Mouse (Mus musculus) brain, embryonic 14.5 days (tissue): ENCODE data around the gene Snap23. TPM values are rescaled to one million over a fixed set of nuclear protein-coding genes. Genes with fewer than 3 reads are reported as not detected.
"Not testable (repeated sequence)": the region's sequence is repeated elsewhere in the genome, so short reads cannot be mapped to it uniquely, and the experiment has no call there.

Experiments used
- DNase-seq: peaks from one replicate; pipeline ENCODE4 v3.0.0-alpha.2; 2011; ENCODE audit warnings: low read depth
- CTCF ChIP-seq: fragments of 200-500 bp; IDR thresholded peaks from 2 replicates; pipeline ENCODE4 v1.5.1; 2012; ENCODE audit warnings: inconsistent platforms, mild to moderate bottlenecking, moderate library complexity, borderline replicate concordance; ENCODE audit not compliant: insufficient read depth, insufficient read length; ENCODE audit errors: extremely low read depth
- POLR2A ChIP-seq: fragments of 200-500 bp; IDR thresholded peaks from 2 replicates; pipeline ENCODE4 v1.6.1; 2012; ENCODE audit warnings: mild to moderate bottlenecking, inconsistent platforms, borderline replicate concordance; ENCODE audit not compliant: poor library complexity, insufficient read depth, insufficient read length, severe bottlenecking; ENCODE audit errors: extremely low read depth
- polyA plus RNA-seq: library from polyadenylated mRNA; depleted of rRNA; stranded (reverse); fragments of >200 nt; gene quantifications from 2 replicates; pipeline ENCODE4 v1.2.3, GENCODE M21; 2012; rRNA removed

Gene Snap23
- 16.0 and 20.8 TPM in 2 replicates for polyA plus RNA-seq

DNA sequence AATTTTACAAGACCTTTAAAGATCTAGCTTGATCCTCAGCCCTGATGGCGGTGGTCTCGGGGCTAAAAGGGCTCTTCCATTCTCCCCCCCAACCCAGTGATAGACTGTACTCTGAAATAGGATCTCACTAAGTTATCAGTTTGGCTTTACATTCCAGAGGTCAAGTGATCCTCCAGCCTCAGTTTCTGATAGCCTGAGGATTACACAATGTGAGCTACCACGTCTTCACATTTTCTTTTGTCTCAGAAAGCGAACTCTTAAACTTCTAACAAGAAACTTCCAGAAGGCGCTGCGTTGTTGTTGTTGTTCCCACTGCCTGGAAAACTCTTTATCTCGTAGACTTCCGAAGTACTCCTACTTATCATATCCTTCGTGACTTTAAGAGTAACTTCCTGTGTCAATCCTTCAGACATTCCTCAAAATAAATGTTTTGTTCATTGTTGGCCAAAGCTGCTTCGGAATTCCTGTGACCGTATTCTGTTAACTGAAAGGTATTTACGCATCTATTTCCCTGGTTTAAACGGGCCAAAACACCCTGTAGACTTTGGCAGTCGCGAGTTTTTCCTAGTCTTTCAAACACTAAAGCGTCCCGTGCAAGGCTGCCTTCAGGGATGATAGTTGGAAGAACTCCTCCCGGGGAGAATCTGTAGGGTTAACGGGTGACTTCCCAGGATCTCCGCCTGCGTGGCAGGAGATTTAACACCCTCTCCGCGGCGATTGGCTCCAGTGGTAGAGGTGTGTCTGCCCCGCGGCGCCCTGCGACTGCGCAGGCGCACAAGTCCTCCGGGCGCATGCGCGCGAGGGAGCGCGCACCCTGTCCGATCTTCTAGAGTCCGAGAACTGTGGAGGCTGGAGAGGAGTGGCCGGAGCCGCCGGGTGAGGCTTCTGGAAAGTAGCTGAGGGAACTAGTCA lies at the start of gene Snap23:
Gene Snap23, plus strand, starts transcription at position 786 of the 912 bp plus-strand sequence.
- peak; percentile 97 for DNase-seq
- no peak for TF ChIP-seq CTCF
- TF ChIP-seq POLR2A, result peak; percentile 58; the same call in 1 of the 2 replicates

DNA sequence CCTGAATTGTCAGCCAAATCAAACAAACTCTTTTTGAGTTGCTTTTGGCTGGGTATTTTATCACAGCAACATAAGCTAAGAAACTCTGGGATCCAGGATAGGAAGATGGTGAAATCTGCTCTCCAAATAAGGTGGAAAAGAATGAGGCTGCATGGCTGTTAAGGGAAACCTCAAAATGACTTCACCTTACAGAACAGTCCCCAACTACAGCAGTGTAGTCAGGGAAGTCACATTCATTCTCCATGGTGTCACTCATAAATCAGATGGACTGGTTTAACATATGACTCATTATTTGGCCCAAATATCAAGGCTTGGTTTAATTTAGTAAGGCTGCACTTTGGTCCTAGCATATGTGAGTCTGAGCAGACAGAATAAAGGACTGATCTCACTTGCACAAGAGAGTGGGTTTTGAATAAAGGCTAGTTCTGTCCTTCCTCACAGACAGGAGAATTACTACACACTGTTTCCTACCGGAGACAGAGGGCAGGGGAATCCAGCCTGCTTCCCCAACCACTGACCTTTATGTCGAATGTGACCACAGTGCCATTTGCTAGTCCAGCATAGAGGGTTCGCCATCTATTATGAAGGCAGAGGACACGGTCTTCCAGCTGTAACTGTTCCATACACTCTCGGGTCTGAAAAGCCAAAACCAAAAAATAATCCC lies 48.8 kb upstream of the Snap23 start:
- TF ChIP-seq CTCF (no peak), POLR2A (no peak)
- DNase-seq, result no peak

DNA sequence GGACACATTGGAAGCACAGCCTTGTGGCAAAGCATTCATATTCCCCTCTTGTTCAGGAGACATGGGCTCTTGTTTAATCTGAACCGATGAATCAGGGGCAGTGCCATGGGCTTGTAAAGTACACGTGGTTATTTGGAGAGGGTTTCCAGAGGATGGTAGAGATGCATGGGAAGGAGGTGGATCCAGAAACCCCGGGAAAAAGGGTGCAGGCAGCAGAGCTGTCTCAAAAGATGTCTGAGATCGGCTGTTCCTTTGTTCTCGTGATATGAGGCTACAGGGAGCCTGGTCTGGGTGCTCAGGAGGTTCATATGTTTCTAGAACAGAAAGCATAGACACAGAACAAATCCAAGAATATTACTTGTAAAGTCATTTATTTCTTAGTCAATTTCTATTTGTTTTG lies 40.7 kb upstream of the Snap23 start:
- TF ChIP-seq CTCF (no peak), POLR2A (no peak)
- DNase-seq, result no peak

DNA sequence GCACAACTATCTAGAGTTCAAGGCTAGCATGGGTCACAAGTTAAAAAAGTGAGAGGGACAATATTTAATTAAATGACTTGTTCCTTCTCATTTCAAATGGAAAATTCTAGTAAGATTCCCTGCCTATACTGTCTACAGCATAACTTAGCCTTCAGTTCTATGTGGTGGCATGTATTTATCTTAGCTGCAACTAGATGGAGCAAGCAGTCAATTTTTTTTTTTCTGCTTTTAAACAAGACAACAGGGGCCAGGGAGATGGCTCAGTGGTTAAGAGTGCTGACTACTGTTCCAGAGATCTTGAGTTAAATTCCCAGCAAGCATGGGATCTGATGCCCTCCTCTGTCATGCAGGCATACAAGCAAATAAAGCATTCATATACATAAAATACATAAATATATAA lies 37.9 kb upstream of the Snap23 start:
- TF ChIP-seq CTCF (no peak), POLR2A (no peak)
- DNase-seq, result peak; percentile 11

DNA sequence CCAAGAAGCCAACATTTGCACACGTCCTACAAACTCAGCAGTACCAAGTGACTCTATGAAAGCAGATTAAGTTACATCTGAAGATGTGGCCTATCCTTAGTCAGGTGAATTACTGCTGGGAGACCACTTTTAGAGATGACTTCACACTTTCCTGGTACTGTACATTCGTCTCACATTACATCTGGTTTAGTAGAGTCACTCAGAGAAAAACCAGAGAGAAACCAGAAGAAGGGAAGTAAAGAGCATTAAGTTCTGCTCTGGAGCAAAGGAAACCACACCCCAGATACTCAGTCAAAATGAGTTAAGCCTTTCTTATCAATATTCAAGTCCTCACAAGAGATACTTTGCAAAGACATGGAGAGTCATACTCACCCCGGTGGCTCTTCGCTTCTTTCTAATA lies 36.2 kb upstream of the Snap23 start:
- no peak for DNase-seq
- TF ChIP-seq CTCF, result no peak

DNA sequence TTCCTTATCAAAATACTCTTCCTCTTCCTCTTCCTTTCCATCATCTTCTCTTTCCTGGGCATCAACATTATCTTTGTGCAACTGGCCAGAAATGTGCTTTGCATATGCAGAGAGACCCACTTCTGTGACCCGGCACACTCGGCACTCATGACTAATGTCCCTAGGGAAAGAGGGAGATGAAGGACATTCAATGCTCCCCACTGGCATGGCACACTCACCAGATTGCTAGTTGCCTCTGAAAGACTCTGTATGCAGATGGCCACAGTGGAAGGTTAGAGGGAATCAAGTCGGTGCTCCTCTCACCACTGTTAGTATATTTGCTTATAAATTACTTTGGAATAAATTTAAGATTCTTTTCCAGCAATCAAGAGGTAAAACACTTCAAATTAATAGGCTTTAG lies 28.1 kb upstream of the Snap23 start:
- DNase-seq, result no peak
- TF ChIP-seq CTCF (no peak), POLR2A (no peak)

DNA sequence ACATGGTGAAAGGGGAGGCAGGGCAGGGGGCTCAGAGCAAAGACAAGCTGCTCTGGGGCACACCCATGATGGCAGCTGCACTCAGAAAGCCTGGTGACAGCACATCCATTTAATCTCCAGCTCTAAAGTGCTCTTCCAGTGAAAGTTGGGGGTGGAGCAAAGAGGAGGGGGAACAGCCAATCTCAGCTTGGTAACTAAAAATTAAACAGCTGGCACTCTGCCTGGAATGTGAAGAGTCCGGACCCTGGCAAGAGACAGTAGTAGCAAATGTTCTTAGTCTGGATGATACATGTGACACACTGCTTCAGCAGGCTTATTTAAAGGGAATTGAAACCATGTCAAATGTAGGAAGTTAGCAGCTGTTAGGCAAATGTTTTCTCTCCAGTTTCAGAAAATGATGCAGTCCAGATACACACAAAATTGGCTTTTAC lies 27.7 kb upstream of the Snap23 start:
- TF ChIP-seq POLR2A, result no peak
- no peak for TF ChIP-seq CTCF
- peak; percentile 96 for DNase-seq

DNA sequence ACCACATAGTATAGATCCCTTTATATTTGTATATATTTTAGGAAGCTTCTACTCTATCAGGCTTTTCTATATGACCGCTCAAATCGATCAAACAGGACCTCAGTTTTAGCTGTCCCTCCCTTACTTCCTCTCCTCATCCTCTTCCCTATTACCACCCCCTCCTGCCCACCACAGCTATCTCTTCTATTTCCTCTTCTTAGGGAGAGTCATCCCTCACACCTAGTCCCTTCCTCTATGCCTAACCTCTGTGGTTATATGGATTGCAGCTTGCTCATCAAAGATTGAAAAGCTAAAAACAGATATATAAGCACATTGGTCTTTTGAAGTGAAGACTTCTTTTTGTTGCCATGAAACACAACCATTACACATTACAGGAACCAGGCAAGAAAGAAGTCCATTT lies 22.7 kb upstream of the Snap23 start:
- DNase-seq, result no peak
- TF ChIP-seq CTCF (no peak), POLR2A (no peak)

DNA sequence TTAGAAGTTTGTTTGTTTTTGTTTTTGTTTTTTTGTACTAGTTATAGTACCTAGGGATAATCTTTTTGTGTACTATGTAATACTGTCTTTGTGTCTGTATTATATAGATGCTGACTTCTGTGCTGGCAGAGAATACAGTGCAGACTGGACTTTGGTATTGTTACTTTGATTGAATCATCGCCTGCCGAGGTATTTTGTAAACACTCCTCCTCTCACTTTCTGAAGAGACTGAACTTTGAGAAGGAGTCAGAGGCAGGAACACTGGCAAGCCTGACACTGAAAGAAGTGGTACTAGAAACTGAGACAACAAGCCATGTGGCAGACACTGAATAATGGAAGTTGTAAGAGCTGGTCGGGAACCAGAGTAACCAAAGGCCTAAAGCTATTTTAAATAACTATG lies 10.6 kb upstream of the Snap23 start:
- no peak for TF ChIP-seq CTCF
- no peak for TF ChIP-seq POLR2A
- DNase-seq, result no peak

DNA sequence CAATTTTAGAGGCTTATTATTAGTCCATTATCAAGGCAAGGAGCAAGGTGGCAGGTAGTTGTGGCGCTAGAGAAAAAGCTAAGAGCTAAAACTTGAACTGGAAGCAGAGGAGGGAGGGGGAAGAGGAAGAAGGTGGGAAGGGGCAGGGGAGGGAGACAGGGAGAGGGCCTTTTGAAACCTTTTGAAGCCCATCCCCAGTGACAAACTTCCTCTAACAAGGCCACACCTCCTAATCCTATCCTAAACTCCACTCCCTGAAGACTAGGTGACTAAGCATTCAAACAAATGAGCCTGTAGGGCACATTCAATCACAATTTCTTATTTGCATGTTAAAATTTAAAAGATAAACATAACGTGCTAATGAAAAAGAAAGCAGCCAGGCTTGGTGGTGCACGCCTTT lies 8.7 kb upstream of the Snap23 start:
- TF ChIP-seq POLR2A (no peak), CTCF (no peak)
- no peak for DNase-seq

DNA sequence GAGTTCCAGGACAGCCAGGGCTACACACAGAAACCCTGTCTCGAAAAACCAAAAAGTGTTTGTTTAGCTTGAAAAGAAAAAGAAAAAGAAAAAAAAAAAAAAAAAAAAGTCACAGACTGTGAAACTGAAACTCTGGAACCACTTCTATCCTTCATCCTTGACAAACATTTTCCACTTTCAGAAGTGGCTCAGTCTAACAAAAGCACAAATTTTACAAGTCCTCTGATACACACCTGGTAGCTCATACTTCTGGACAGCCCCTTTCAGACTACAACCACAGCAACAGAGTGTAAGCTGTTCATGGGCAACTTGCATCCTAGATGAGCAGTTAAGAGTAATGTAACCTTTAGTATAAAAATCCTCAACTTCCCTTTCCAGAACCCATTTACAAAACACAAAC lies 5.9 kb upstream of the Snap23 start:
- DNase-seq, result no peak
- TF ChIP-seq POLR2A, result no peak
- TF ChIP-seq CTCF, result no peak

DNA sequence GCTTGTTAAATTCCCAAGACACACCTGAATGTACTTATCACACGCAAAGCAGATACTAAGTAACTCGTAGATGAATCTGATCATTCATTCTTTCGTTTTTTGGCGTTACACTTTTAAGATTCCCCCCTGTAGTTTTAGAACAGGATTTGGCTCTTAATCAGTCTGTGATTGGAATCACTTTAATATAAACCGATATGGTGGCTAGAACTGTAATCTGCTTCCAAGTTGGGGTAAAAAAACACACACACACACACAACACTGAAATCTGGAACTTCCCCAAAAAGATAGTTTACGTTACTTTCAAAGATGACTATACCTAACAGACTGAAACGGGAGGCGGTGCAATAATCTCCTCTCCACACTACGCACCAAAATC lies 4.6 kb upstream of the Snap23 start:
- TF ChIP-seq CTCF, result no peak
- DNase-seq, result no peak

DNA sequence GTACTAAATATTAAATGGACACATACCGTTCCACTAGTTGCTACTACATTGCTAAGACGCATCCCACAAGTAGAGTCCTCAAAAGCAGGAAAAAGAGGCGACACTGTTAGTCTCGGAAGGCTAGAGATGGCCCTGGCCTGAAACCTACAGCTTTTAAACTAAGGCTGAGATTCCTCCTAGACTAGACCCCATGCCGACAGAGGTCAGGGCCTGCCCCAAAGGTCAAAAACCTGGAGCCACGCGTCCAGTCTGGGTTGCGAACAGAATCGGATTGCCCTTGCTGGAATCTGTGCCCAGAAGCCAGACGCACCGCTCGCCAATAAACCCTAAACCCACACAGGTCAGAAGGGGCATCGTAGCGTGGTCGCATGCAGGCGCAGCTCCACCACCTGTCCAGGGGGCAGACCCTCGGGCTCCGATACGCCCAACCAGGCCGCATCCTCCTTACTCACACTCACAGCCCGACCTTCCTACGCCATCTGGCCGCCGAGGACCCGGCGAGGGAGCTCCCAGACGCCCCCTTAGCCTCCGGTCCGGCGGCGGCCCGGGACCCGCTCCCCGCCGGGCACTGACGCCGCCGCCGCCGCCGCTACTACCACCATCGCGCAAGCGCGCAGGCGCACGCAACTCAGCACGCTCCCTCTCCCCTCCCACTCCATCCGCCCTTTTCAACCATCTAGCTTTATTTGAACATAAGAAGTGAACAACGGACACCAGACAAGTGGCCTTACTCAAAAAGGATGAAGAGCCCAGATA lies 4.1 kb upstream of the Snap23 start, which contains the start of gene Zfp106:
Gene Zfp106, minus strand, starts transcription at position 609 of the 756 bp plus-strand sequence.
- TF ChIP-seq POLR2A (peak; percentile 85), CTCF (no peak)
- DNase-seq, result peak; percentile 97

DNA sequence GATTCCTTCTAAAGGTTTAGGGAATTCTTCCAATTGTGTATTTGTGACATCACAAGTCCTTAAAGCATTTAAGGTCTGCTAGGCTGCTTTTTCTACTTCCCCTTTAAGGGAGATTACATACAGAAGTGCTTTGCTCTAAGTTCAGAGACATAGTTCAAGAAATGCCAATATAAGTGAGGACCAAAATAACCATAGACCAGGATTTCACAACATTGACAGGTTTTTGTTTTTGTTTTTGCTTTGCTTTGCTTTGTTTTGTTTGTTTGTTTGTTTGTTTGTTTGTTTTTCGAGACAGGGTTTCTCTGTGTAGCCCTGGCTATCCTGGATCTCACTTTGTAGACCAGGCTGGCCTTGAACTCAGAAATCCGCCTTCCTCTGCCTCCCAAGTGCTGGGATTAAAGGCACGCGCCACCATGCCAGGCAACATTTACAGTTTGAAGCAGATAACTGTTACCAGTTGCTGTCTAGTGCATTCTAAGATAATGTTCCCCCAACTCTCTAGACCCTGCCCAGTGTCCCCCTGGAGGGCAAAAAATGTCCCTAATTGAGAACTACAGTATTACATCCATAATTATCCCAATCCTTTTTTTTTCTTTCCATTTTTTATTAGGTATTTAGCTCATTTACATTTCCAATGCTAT lies 2.8 kb upstream of the Snap23 start:
- not testable (repeated sequence) for DNase-seq
